7 mouse cellular contexts compared by ENCODE assay signal in genomic region chr7:127016971-127017949, GRCm38 (mm10). TPM values are rescaled to one million over a fixed set of nuclear protein-coding genes. Genes with fewer than 3 reads are reported as not detected.
DNase-seq lines count a peak whose midpoint lies in the region; ATAC-seq lines count a peak whose summit lies in the region.

Pagr1a (minus strand) TSS chr7:127017352.

- peak within 1 kb of the TSS; percentile 82 for H3K9ac ChIP-seq in embryonic facial prominence, embryonic 12.5 days
- peak within 1 kb of the TSS; percentile 86 for H3K9ac ChIP-seq in limb, embryonic 11.5 days (ENCODE audit: low read length)
- peak within 1 kb of the TSS; percentile 80 for H3K9ac ChIP-seq in midbrain, embryonic 14.5 days (replicated peaks; ENCODE audit: low read length)

- peak; percentile 79 for ATAC-seq in embryonic facial prominence, embryonic 12.5 days (ENCODE audit: insufficient number of reproducible peaks, insufficient read depth, low FRiP score, low TSS enrichment)
- ATAC-seq in limb, embryonic 11.5 days (ENCODE audit: insufficient number of reproducible peaks, low FRiP score, low TSS enrichment, low read depth) = peak; percentile 66
- peak; percentile 82 for ATAC-seq in midbrain, embryonic 14.5 days (ENCODE audit: low FRiP score, low TSS enrichment)

- 4% methylated on average over 39 of the region's 39 CpGs for WGBS in embryonic facial prominence, embryonic 12.5 days
- WGBS in limb, embryonic 11.5 days = 4% methylated on average over 39 of the region's 39 CpGs
- 4% methylated on average over 39 of the region's 39 CpGs for WGBS in midbrain, embryonic 14.5 days

- DNase-seq in adrenal gland, postnatal 25 days = peak; percentile 96
- DNase-seq in heart, adult 11 months = peak; percentile 100
- peak; percentile 97 for DNase-seq in kidney, adult 18-20 months
- DNase-seq in limb, embryonic 11.5 days (ENCODE audit: low spot score) = peak; percentile 98
- DNase-seq in midbrain, embryonic 14.5 days = peak; percentile 100
- DNase-seq in spleen, adult 18-20 months = peak; percentile 93 to 94

- no peaks in the 10 kb centered on the region for H3K27me3 ChIP-seq in embryonic facial prominence, embryonic 12.5 days
- H3K27me3 ChIP-seq in limb, embryonic 11.5 days (ENCODE audit: control insufficient read depth, insufficient read depth, low read length) = no peaks in the 10 kb centered on the region
- no peaks in the 10 kb centered on the region for H3K27me3 ChIP-seq in midbrain, embryonic 14.5 days (ENCODE audit: control insufficient read depth, insufficient read depth, low read length)

- H3K4me3 ChIP-seq in embryonic facial prominence, embryonic 12.5 days = peak within 1 kb of the TSS; percentile 55
- H3K4me3 ChIP-seq in limb, embryonic 11.5 days (ENCODE audit: low read depth, low read length) = peak within 1 kb of the TSS; percentile 64
- peak within 1 kb of the TSS; percentile 51 for H3K4me3 ChIP-seq in midbrain, embryonic 14.5 days (replicated peaks; ENCODE audit: low read depth, low read length)

- H3K9me3 ChIP-seq in embryonic facial prominence, embryonic 12.5 days = no peaks in the 10 kb centered on the region
- no peaks in the 10 kb centered on the region for H3K9me3 ChIP-seq in limb, embryonic 11.5 days (ENCODE audit: control insufficient read depth, low read length)
- no peaks in the 10 kb centered on the region for H3K9me3 ChIP-seq in midbrain, embryonic 14.5 days (ENCODE audit: control insufficient read depth, low read length)

- H3K4me1 ChIP-seq in embryonic facial prominence, embryonic 12.5 days = peaks cover 70% of the 10 kb centered on the region
- H3K4me1 ChIP-seq in limb, embryonic 11.5 days (ENCODE audit: control insufficient read depth, insufficient read depth, low read length) = peaks cover 41% of the 10 kb centered on the region
- peaks cover 40% of the 10 kb centered on the region for H3K4me1 ChIP-seq in midbrain, embryonic 14.5 days (ENCODE audit: control insufficient read depth, insufficient read depth, low read length)

- H3K27ac ChIP-seq in embryonic facial prominence, embryonic 12.5 days = peak within 1 kb of the TSS; percentile 93
- H3K27ac ChIP-seq in limb, embryonic 11.5 days (replicated peaks; ENCODE audit: low read depth, low read length) = peak within 1 kb of the TSS; percentile 85
- H3K27ac ChIP-seq in midbrain, embryonic 14.5 days (replicated peaks; ENCODE audit: low read depth, low read length) = peak within 1 kb of the TSS; percentile 90

- peaks cover 38% of the 10 kb centered on the region for H3K36me3 ChIP-seq in embryonic facial prominence, embryonic 12.5 days
- peaks cover 8% of the 10 kb centered on the region for H3K36me3 ChIP-seq in limb, embryonic 11.5 days (ENCODE audit: control insufficient read depth, insufficient read depth, low read length)
- peaks cover 35% of the 10 kb centered on the region for H3K36me3 ChIP-seq in midbrain, embryonic 14.5 days (ENCODE audit: control insufficient read depth, insufficient read depth, low read length)

- peak within 1 kb of the TSS; percentile 97 for H3K4me2 ChIP-seq in embryonic facial prominence, embryonic 12.5 days (replicated peaks)
- peak within 1 kb of the TSS; percentile 82 for H3K4me2 ChIP-seq in limb, embryonic 11.5 days (ENCODE audit: low read depth, severe bottlenecking)
- H3K4me2 ChIP-seq in midbrain, embryonic 14.5 days (ENCODE audit: low read length) = peak within 1 kb of the TSS; percentile 85

RNA-seq across cellular contexts. Expression of gene Pagr1a, which starts in this region (rescaled TPM):
- 13.4 and 28.2 TPM in 2 replicates for total RNA-seq in adrenal gland, postnatal 25 days (2021)
- polyA plus RNA-seq in embryonic facial prominence, embryonic 12.5 days (2016; fragmentation: Nextera tagmentation; extraction: Ambion mirVana) = 51.4 and 76.7 TPM in 2 replicates
- polyA plus RNA-seq in limb, embryonic 11.5 days (2014; fragmentation: Nextera tagmentation; extraction: Ambion mirVana) = 59.5 and 88.7 TPM in 2 replicates
- 21.2 and 38.3 TPM in 2 replicates for polyA plus RNA-seq in midbrain, embryonic 14.5 days (2014; fragmentation: Nextera tagmentation; extraction: Ambion mirVana)

Comparison
In these comparisons a context has a peak if more than half of its experiments do, and no peak if none do; other contexts are left out.
1. Peak in every context shown above with its lines: DNase-seq, ATAC-seq, H3K4me3 ChIP-seq and H3K27ac ChIP-seq.